Mouse (Mus musculus) embryonic fibroblast, embryonic 13.5 days (primary cell): ENCODE measurements around the gene Hivep3.

ENCODE experiments used
- CTCF ChIP-seq: IDR thresholded peaks from 2 replicates; pipeline ENCODE4 v1.5.1; 2011; ENCODE audit warnings: mild to moderate bottlenecking, control low read depth, low read length, moderate library complexity, borderline replicate concordance; ENCODE audit not compliant: insufficient read depth
- POLR2A ChIP-seq: IDR thresholded peaks from 2 replicates; pipeline ENCODE4 v1.6.1; 2011; ENCODE audit warnings: low read depth, mild to moderate bottlenecking, control low read depth, low read length, moderate library complexity

DNA sequence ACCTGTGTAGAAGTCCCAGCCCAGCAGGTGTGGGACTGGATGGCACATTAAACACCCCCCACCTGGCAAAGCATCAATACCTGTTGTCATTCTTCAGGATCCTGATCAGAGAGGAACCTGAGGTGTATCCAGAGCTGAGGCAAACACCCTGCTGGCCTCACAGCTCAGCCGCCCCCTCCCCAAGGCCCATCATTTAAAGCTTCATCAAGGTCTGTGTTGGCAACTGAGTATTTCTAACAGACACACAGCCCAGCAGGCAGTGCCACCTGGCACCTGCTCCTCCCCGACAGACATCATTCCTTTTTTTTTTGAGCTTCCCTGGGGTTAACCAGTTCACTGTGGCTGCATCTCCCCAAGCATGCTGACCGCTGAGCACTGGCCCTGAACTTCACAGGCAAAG lies 381.9 kb downstream of the Hivep3 start:
- TF ChIP-seq CTCF (no peak), POLR2A (no peak)
